Comparison of ENCODE assay signal across 31 mouse cellular contexts in the genomic region with DNA sequence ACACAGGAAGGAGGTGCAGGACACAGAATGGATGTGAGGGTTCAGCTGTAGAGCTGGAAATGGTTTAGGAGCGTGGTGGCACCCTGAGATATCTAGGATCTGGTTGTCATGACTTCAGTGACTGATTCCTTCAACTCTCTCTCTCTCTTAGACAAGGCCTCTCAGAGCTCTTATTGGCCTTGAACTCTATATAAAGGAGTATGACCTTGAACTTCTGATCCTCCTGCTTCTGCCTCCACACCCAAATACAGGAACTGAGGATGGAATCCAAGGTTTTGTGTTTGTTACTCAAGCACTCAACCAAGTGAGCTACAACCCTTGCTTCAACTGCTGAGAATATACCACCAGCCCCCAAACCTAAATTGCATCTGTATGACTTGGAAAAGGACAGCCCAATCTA. TPM values are rescaled to one million over a fixed set of nuclear protein-coding genes. Genes with fewer than 3 reads are reported as not detected.
"Had no signal": no experiment of that assay in that cellular context is flagged by ENCODE, and none has a peak within 500 bp of the region (broad histone marks: within the 10 kb centered on the region; RNA-seq: fewer than 3 reads in every experiment).

No protein-coding gene starts in this region.

- ATAC-seq: forebrain, embryonic 13.5 days; forebrain, embryonic 14.5 days; forebrain, embryonic 15.5 days; forebrain, embryonic 16.5 days; forebrain, postnatal 0 days had no signal

- H3K4me3 ChIP-seq: embryonic facial prominence, embryonic 10.5 days; embryonic facial prominence, embryonic 12.5 days; embryonic facial prominence, embryonic 13.5 days; embryonic facial prominence, embryonic 15.5 days; erythroblast, embryonic 14.5 days; forebrain, embryonic 10.5 days; forebrain, embryonic 12.5 days; forebrain, embryonic 13.5 days; forebrain, embryonic 15.5 days; gastrocnemius, adult 2 months; heart, adult 2 months had no signal

- H3K36me3 ChIP-seq: embryonic facial prominence, embryonic 10.5 days; embryonic facial prominence, embryonic 12.5 days; embryonic facial prominence, embryonic 13.5 days; embryonic facial prominence, embryonic 15.5 days; forebrain, embryonic 10.5 days; forebrain, embryonic 12.5 days; forebrain, embryonic 15.5 days had no signal

- H3K4me1 ChIP-seq: embryonic facial prominence, embryonic 12.5 days; embryonic facial prominence, embryonic 15.5 days; forebrain, embryonic 13.5 days; forebrain, embryonic 15.5 days had no signal

- H3K27me3 ChIP-seq: embryonic facial prominence, embryonic 12.5 days; embryonic facial prominence, embryonic 13.5 days; embryonic facial prominence, embryonic 15.5 days; forebrain, embryonic 12.5 days; forebrain, embryonic 13.5 days; forebrain, embryonic 15.5 days had no signal

- H3K9ac ChIP-seq: embryonic facial prominence, embryonic 12.5 days; embryonic facial prominence, embryonic 13.5 days; embryonic facial prominence, embryonic 15.5 days; forebrain, embryonic 12.5 days; forebrain, embryonic 13.5 days; forebrain, embryonic 15.5 days; forebrain, postnatal 0 days had no signal

- H3K4me2 ChIP-seq: embryonic facial prominence, embryonic 12.5 days; embryonic facial prominence, embryonic 13.5 days; embryonic facial prominence, embryonic 15.5 days; forebrain, embryonic 12.5 days; forebrain, embryonic 13.5 days; forebrain, embryonic 15.5 days had no signal

- H3K9me3 ChIP-seq: embryonic facial prominence, embryonic 10.5 days; embryonic facial prominence, embryonic 12.5 days; embryonic facial prominence, embryonic 13.5 days; embryonic facial prominence, embryonic 15.5 days; forebrain, embryonic 10.5 days; forebrain, embryonic 12.5 days; forebrain, embryonic 13.5 days; forebrain, embryonic 15.5 days had no signal

- DNase-seq: cerebellum, adult 8-10 months; cerebellum, adult 9-10 months; cerebellum, adult 9-11 months; cerebellum, postnatal 10 days; cerebellum, postnatal 14 days; cerebellum, postnatal 25 days; cerebellum, postnatal 36 days; embryo, embryonic 11 days; forebrain, postnatal 0 days; gastrocnemius, adult 2 months; gastrocnemius, postnatal 10 days; gastrocnemius, postnatal 14 days; gastrocnemius, postnatal 25 days; gastrocnemius, postnatal 36 days; heart, adult 18-20 months; heart, adult 2 months had no signal

- H3K27ac ChIP-seq: embryonic facial prominence, embryonic 10.5 days; embryonic facial prominence, embryonic 12.5 days; embryonic facial prominence, embryonic 13.5 days; embryonic facial prominence, embryonic 15.5 days; forebrain, embryonic 10.5 days; forebrain, embryonic 12.5 days; forebrain, embryonic 13.5 days; forebrain, embryonic 15.5 days; gastrocnemius, adult 2 months; heart, adult 2 months had no signal

RNA-seq across cellular contexts. Expression of a gene that starts 12.0 kb away (rescaled TPM):
- total RNA-seq: forebrain, postnatal 0 days; gastrocnemius, adult 2 months; gastrocnemius, postnatal 14 days; gastrocnemius, postnatal 25 days; gastrocnemius, postnatal 36 days; heart, adult 2 months had no signal
- polyA plus RNA-seq: embryonic facial prominence, embryonic 10.5 days; embryonic facial prominence, embryonic 11.5 days; erythroblast, embryonic 14.5 days; forebrain, embryonic 10.5 days; forebrain, embryonic 11.5 days; forebrain, embryonic 12.5 days; forebrain, embryonic 13.5 days; forebrain, embryonic 14.5 days; forebrain, embryonic 15.5 days; forebrain, embryonic 16.5 days had no signal

RNA-seq across cellular contexts. Expression of a gene that starts 17.9 kb away (rescaled TPM):
- total RNA-seq: common myeloid progenitor, adult 5-6 weeks; granulocyte monocyte progenitor cell, adult 5-6 weeks had no signal
- polyA plus RNA-seq: erythroblast, embryonic 14.5 days; forebrain, embryonic 11.5 days; forebrain, embryonic 12.5 days; forebrain, embryonic 13.5 days had no signal
